Mouse (Mus musculus) liver, embryonic 15.5 days (tissue): ENCODE data around the gene Fance. TPM values are rescaled to one million over a fixed set of nuclear protein-coding genes. Genes with fewer than 3 reads are reported as not detected.
A peak's percentile ranks its signal among the peaks of the same experiment; 100 is the strongest.

Source experiments
- ATAC-seq: fragments of 200-750 bp; cut with Nextera tagmentation; 2 replicates; pipeline ENCODE4 v1.8.0; 2017; ENCODE audit warnings: moderate number of reproducible peaks, mild to moderate bottlenecking, moderate library complexity; ENCODE audit not compliant: insufficient read depth
- H3K27ac ChIP-seq: fragments of 300-500 bp; sonication (generic); replicated peaks from 2 replicates; pipeline ENCODE4 v1.5.1; 2015; ENCODE audit warnings: mild to moderate bottlenecking, inconsistent platforms
- H3K27me3 ChIP-seq: fragments of 300-500 bp; sonication (generic); 2 replicates; pipeline ENCODE4 v1.6.1; 2015; ENCODE audit warnings: mild to moderate bottlenecking, inconsistent platforms
- H3K36me3 ChIP-seq: fragments of 300-500 bp; sonication (generic); replicated peaks from 2 replicates; pipeline ENCODE4 v1.6.1; 2015; ENCODE audit warnings: moderate library complexity, mild to moderate bottlenecking, inconsistent platforms
- H3K4me1 ChIP-seq: fragments of 300-500 bp; sonication (generic); replicated peaks from 2 replicates; pipeline ENCODE4 v1.6.1; 2015; ENCODE audit warnings: inconsistent platforms
- H3K4me2 ChIP-seq: fragments of 300-500 bp; sonication (generic); 2 replicates; pipeline ENCODE4 v1.6.1; 2015; ENCODE audit warnings: moderate library complexity, mild to moderate bottlenecking, inconsistent platforms
- H3K4me3 ChIP-seq: fragments of 300-500 bp; sonication (generic); replicated peaks from 2 replicates; pipeline ENCODE4 v1.5.1; 2015; ENCODE audit warnings: mild to moderate bottlenecking, inconsistent platforms
- H3K9ac ChIP-seq: fragments of 300-500 bp; sonication (generic); 2 replicates; pipeline ENCODE4 v1.6.1; 2015; ENCODE audit warnings: moderate library complexity, mild to moderate bottlenecking, inconsistent platforms
- H3K9me3 ChIP-seq: fragments of 300-500 bp; sonication (generic); replicated peaks from 2 replicates; pipeline ENCODE4 v1.6.1; 2016; ENCODE audit warnings: inconsistent platforms
- WGBS: fragments of 180-500 bp; shearing (Covaris S2); methylation state at CpG from one replicate; pipeline ENCODE4 v1.1.7; 2015; ENCODE audit warnings: mixed read lengths; ENCODE audit not compliant: insufficient replicate concordance; 5-methylcytosine and 5-hydroxymethylcytosine counted together
- polyA plus RNA-seq: library from polyadenylated mRNA; unstranded; fragments of >200 nt; fragmentation: Nextera tagmentation; extraction: Ambion mirVana; gene quantifications from 2 replicates; pipeline ENCODE4 v1.2.1, GENCODE M21; 2015

Fance gene
- polyA plus RNA-seq, 1 experiment from 2014 or later = 9.4 TPM

GRCm38 (mm10) chr17:28291346-28291745 is 22.0 kb upstream of the Fance start:
- no peak overlapping the region for H3K4me2 ChIP-seq
- ATAC-seq = no peak

GRCm38 (mm10) chr17:28293716-28294115 is 19.6 kb upstream of the Fance start:
- Histone ChIP-seq H3K36me3 (peaks cover 16% of the 10 kb centered on the region), H3K4me3 (no peak overlapping the region), H3K4me1 (peaks cover 35% of the 10 kb centered on the region), H3K27me3 (no peaks in the 10 kb centered on the region), H3K4me2 (no peak overlapping the region), H3K9me3 (no peaks in the 10 kb centered on the region), H3K9ac (no peak overlapping the region), H3K27ac (no peak overlapping the region)
- WGBS = 49% methylated on average over 4 of the region's 4 CpGs
- ATAC-seq = no peak

More at GRCm38 (mm10) chr17:28291346-28291745, 22.0 kb upstream of the Fance start:
- Histone ChIP-seq H3K4me3 (no peak overlapping the region), H3K36me3 (peaks cover 7% of the 10 kb centered on the region; the same call in 1 of the 2 replicates), H3K4me1 (peaks cover 54% of the 10 kb centered on the region), H3K9me3 (no peaks in the 10 kb centered on the region), H3K27me3 (no peaks in the 10 kb centered on the region), H3K27ac (no peak overlapping the region), H3K9ac (no peak overlapping the region)
- WGBS = 19% methylated on average over 7 of the region's 7 CpGs

DNA sequence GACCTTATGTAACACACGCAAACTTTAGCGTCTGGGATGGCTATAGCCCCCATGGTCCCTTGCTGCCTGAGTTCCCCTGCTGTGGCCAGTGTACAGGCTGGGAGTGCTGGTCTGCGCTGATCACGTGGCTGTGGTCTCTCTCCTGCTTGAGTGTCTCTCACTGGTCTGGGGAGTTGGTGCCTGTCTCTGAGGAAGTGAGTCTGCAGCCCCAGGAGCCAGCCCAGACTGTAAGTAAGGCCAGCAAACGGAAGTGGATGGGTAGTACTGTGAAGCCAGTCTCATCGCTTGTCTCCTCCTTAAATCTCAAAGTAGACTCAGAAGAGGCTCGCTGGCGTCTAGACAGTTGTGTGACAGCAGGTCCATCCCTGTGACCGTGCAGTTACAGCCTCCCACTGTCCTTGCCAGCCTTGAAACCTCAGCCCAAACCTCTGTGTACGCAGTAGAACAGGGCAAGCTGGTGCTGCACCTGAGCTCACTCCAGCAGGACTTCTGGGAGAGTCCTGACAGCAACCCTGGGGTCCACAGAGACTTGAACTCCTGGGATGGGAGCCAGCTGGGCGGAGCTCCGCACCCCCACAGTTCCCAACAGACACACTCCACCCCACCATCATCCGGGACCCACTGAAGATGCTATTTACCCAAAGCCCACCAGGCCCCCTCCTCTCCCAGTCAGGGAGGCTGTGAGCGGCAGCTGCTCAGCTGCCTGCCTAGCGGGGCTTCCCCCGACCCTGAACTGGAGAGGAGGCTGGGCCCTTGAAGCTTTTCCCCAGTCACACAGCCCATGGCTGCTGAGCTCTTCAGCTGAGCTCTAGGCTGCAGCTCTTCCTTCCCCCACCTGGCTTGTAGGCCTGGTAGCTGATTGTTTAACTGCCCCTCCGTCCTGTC is 18.6 kb upstream of the Fance start:
- no peaks in the 10 kb centered on the region for H3K27me3 ChIP-seq
- no peak overlapping the region for H3K4me3 ChIP-seq
- no peak overlapping the region for H3K27ac ChIP-seq
- no peak for ATAC-seq
- H3K9ac ChIP-seq = no peak overlapping the region
- H3K36me3 ChIP-seq = peaks cover 25% of the 10 kb centered on the region
- H3K4me2 ChIP-seq = no peak overlapping the region
- H3K9me3 ChIP-seq = no peaks in the 10 kb centered on the region
- peaks cover 35% of the 10 kb centered on the region for H3K4me1 ChIP-seq
- 41% methylated on average over 17 of the region's 17 CpGs for WGBS

GRCm38 (mm10) chr17:28298888-28299287 is 14.4 kb upstream of the Fance start:
- Histone ChIP-seq H3K4me2 (no peak overlapping the region), H3K4me3 (no peak overlapping the region), H3K9ac (no peak overlapping the region), H3K36me3 (peaks cover 23% of the 10 kb centered on the region), H3K27ac (no peak overlapping the region), H3K27me3 (no peaks in the 10 kb centered on the region), H3K9me3 (no peaks in the 10 kb centered on the region), H3K4me1 (peaks cover 12% of the 10 kb centered on the region)
- ATAC-seq = no peak
- 90% methylated on average over 17 of the region's 17 CpGs for WGBS

- H3K9me3 ChIP-seq = no peaks in the 10 kb centered on the region
- no peak for ATAC-seq
- peaks cover 23% of the 10 kb centered on the region for H3K36me3 ChIP-seq
- H3K27ac ChIP-seq = no peak overlapping the region
- no peaks in the 10 kb centered on the region for H3K27me3 ChIP-seq
- no peak overlapping the region for H3K4me3 ChIP-seq
- 54% methylated on average over 11 of the region's 11 CpGs for WGBS
- no peak overlapping the region for H3K9ac ChIP-seq
- peaks cover 4% of the 10 kb centered on the region for H3K4me1 ChIP-seq
- H3K4me2 ChIP-seq = no peak overlapping the region
Observed at GRCm38 (mm10) chr17:28299669-28300320, 13.5 kb upstream of the Fance start.

DNA sequence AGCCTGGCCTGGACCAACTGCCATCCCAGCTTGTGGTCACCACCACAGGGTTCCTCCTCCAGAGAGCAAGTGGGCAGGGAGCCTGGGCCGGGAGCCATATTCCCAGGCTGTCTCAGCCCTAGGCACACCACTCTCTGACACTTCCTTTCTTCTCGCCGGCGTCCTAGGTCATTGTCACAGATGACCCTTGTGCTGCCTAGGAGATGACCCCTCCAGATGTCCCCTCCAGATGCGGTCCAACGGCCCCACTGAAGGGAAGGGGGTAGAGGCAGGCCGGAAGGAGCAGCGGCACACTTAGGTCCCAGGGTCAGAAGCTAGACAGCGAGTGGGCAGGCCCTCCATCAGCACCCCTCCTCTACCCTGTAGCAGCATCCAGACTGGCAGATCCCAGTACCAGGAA is 13.0 kb upstream of the Fance start:
- WGBS = 64% methylated on average over 9 of the region's 9 CpGs
- Histone ChIP-seq H3K9ac (no peak overlapping the region), H3K36me3 (peaks cover 23% of the 10 kb centered on the region), H3K9me3 (no peaks in the 10 kb centered on the region), H3K27me3 (no peaks in the 10 kb centered on the region), H3K27ac (no peak overlapping the region), H3K4me3 (no peak overlapping the region), H3K4me1 (no peaks in the 10 kb centered on the region), H3K4me2 (no peak overlapping the region)
- no peak for ATAC-seq

- H3K9me3 ChIP-seq = no peaks in the 10 kb centered on the region
- no peak overlapping the region for H3K4me3 ChIP-seq
- no peak overlapping the region for H3K27ac ChIP-seq
- H3K4me1 ChIP-seq = no peaks in the 10 kb centered on the region
- no peak overlapping the region for H3K4me2 ChIP-seq
- H3K9ac ChIP-seq = no peak overlapping the region
- H3K36me3 ChIP-seq = peaks cover 20% of the 10 kb centered on the region
- H3K27me3 ChIP-seq = no peaks in the 10 kb centered on the region
- WGBS = 65% methylated on average over 3 of the region's 3 CpGs
- no peak for ATAC-seq
Observed at GRCm38 (mm10) chr17:28300850-28301249, 12.5 kb upstream of the Fance start.

DNA sequence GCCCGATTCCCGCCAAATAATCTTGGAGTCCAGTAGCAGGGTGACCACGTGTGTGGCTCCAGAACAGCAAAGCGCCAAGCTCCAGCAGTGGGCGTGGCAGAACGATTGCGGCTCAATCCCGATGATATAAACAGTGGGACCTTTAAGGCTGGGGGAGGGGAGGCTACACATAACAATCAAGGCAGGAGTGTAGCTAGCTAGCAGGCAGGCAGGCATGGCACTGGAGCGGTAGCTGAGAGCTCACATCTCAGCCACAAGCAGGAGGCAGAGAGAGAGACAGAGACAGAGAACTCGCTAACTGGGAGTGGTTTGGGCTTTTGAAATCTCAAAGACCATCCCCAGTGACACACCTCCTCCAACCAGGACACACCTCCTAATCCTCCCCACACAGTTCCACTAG is 8.1 kb upstream of the Fance start:
- no peak overlapping the region for H3K4me2 ChIP-seq
- H3K27ac ChIP-seq = no peak overlapping the region
- 58% methylated on average over 10 of the region's 10 CpGs for WGBS
- H3K4me1 ChIP-seq = peaks cover 6% of the 10 kb centered on the region
- no peak for ATAC-seq
- H3K27me3 ChIP-seq = no peaks in the 10 kb centered on the region
- no peak overlapping the region for H3K4me3 ChIP-seq
- no peaks in the 10 kb centered on the region for H3K9me3 ChIP-seq
- H3K36me3 ChIP-seq = no peaks in the 10 kb centered on the region; the same call in 1 of the 2 replicates
- no peak overlapping the region for H3K9ac ChIP-seq

- H3K4me3 ChIP-seq = no peak overlapping the region
- H3K9ac ChIP-seq = peak overlapping the region; percentile 17; the same call in 1 of the 2 replicates
- no peak for ATAC-seq
Observed at GRCm38 (mm10) chr17:28308297-28309195, 4.8 kb upstream of the Fance start.

DNA sequence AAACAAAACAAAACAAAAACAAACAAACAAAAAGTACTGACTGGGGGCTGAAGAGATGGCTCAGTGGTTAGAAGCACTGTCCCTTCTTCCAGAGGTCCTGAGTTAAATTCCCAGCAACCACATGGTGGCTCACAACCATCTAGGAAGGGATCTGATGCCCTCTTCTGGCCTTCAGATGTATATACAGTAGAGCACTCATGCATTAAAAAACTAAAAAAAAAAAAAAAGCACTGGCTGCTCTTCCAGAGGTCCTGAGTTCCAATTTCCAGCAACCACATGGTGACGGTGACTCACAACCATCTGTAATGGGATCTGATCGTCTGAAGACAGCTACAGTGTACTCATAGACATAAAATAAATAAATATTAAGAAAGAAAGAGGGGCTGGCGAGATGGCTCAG is 2.5 kb upstream of the Fance start:
- ATAC-seq = no peak
- Histone ChIP-seq H3K4me1 (peaks cover 39% of the 10 kb centered on the region), H3K27me3 (no peaks in the 10 kb centered on the region), H3K4me2 (no peak overlapping the region), H3K4me3 (no peak overlapping the region), H3K27ac (no peak overlapping the region), H3K36me3 (0 out of 2 replicates have a peak, but pooled peaks cover 4% of the 10 kb centered on the region), H3K9ac (no peak overlapping the region), H3K9me3 (no peaks in the 10 kb centered on the region)
- whole genome bisulfite sequencing = 63% methylated on average over 3 of the region's 3 CpGs

More at GRCm38 (mm10) chr17:28308297-28309195, 4.8 kb upstream of the Fance start:
- H3K4me2 ChIP-seq = peak overlapping the region; percentile 47
- H3K4me1 ChIP-seq = peaks cover 19% of the 10 kb centered on the region
- H3K9me3 ChIP-seq = no peaks in the 10 kb centered on the region
- H3K27ac ChIP-seq = no peak overlapping the region
- H3K27me3 ChIP-seq = no peaks in the 10 kb centered on the region
- no peaks in the 10 kb centered on the region for H3K36me3 ChIP-seq
- 9% methylated on average over 18 of the region's 18 CpGs for WGBS
